Mouse (Mus musculus): ENCODE results near the gene Robo1. TPM values are rescaled to one million over a fixed set of nuclear protein-coding genes. Genes with fewer than 3 reads are reported as not detected.

Robo1 gene
- total and polyA plus RNA-seq, 3 experiments: 0.44 TPM; not detected in 2

DNA sequence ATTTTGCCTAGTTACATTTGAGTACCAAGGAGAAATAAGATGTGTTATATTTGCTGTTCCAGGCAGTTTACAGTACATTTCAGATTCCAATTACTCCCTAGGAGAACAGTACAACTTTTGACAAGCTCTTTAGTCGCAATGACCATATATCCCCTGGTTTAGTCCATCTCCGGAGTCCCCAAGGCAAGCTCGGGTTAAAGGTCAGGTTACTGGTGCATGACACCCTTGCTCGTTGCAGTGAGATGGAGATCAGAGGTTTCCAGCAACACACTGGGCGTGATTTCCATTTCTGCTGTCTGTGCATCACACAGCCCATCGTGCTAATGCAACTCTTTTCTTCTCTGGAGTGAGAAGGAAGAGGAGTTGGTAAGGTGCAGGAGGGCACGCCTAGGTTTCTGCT is 464.9 kb downstream of the Robo1 start:
- TF ChIP-seq GATA1 (IDR thresholded peaks at IDR 0.05; ENCODE audit: borderline replicate concordance, low read length) (no peak), TAL1 (conservative IDR thresholded peaks at IDR 0.05; ENCODE audit: low read depth, low read length) (no peak), CTCF (IDR thresholded peaks at IDR 0.05; ENCODE audit: low read depth, low read length) (no peak), GATA2 (IDR thresholded peaks at IDR 0.05; ENCODE audit: borderline replicate concordance, low read depth, low read length) (no peak), POLR2AphosphoS5 (IDR thresholded peaks at IDR 0.05; ENCODE audit: insufficient replicate concordance, low read depth, low read length) (no peak)
- DNase-seq (ENCODE audit: low spot score): no peak
- ATAC-seq (ENCODE audit: extremely low read depth, insufficient number of reproducible peaks, low FRiP score, poor library complexity, severe bottlenecking): no peak
- Histone ChIP-seq H3K4me1 (ENCODE audit: insufficient read depth, low read depth, low read length) (no peaks in the 10 kb centered on the region), H3K4me3 (ENCODE audit: low read depth, low read length) (no peak overlapping the region), H3K27me3 (ENCODE audit: insufficient read depth, low read length) (no peaks in the 10 kb centered on the region), H3K9me3 (replicated peaks) (peaks cover 20% of the 10 kb centered on the region), H3K36me3 (replicated peaks) (no peaks in the 10 kb centered on the region)

- Histone ChIP-seq H3K4me1 (ENCODE audit: insufficient read depth, low read depth, low read length) (no peaks in the 10 kb centered on the region), H3K4me3 (ENCODE audit: low read depth, low read length) (no peak overlapping the region), H3K27me3 (ENCODE audit: insufficient read depth, low read length) (no peaks in the 10 kb centered on the region), H3K36me3 (replicated peaks) (no peaks in the 10 kb centered on the region), H3K9me3 (replicated peaks) (peaks cover 9% of the 10 kb centered on the region; the same call in 1 of the 2 replicates)
- DNase-seq (ENCODE audit: low spot score): no peak
- no peak for ATAC-seq (ENCODE audit: extremely low read depth, insufficient number of reproducible peaks, low FRiP score, poor library complexity, severe bottlenecking)
- no peak for TF ChIP-seq CTCF (IDR thresholded peaks at IDR 0.05; ENCODE audit: low read depth, low read length)
Measured at GRCm38 (mm10) chr16:72778520-72778919, 470.4 kb downstream of the Robo1 start.

GRCm38 (mm10) chr16:72782171-72782570 is 474.1 kb downstream of the Robo1 start:
- no peak for ATAC-seq (ENCODE audit: extremely low read depth, insufficient number of reproducible peaks, low FRiP score, poor library complexity, severe bottlenecking)
- DNase-seq (ENCODE audit: low spot score): no peak
- H3K4me3 ChIP-seq (ENCODE audit: low read depth, low read length): no peak overlapping the region
- H3K36me3 ChIP-seq (replicated peaks): no peaks in the 10 kb centered on the region
- H3K27me3 ChIP-seq (ENCODE audit: insufficient read depth, low read length): no peaks in the 10 kb centered on the region
- H3K9me3 ChIP-seq (replicated peaks): peaks cover 14% of the 10 kb centered on the region
- no peaks in the 10 kb centered on the region for H3K4me1 ChIP-seq (ENCODE audit: insufficient read depth, low read depth, low read length)
- no peak for TF ChIP-seq GATA2 (IDR thresholded peaks at IDR 0.05; ENCODE audit: borderline replicate concordance, low read depth, low read length)
- TF ChIP-seq TAL1 (conservative IDR thresholded peaks at IDR 0.05; ENCODE audit: low read depth, low read length): no peak
- TF ChIP-seq CTCF (IDR thresholded peaks at IDR 0.05; ENCODE audit: low read depth, low read length): no peak
- TF ChIP-seq POLR2AphosphoS5 (IDR thresholded peaks at IDR 0.05; ENCODE audit: insufficient replicate concordance, low read depth, low read length): no peak

GRCm38 (mm10) chr16:72786079-72786478 is 478.0 kb downstream of the Robo1 start:
- H3K4me1 ChIP-seq (ENCODE audit: insufficient read depth, low read depth, low read length): no peaks in the 10 kb centered on the region
- no peaks in the 10 kb centered on the region for H3K27me3 ChIP-seq (ENCODE audit: insufficient read depth, low read length)
- H3K9me3 ChIP-seq (replicated peaks): peaks cover 21% of the 10 kb centered on the region
- no peak for ATAC-seq (ENCODE audit: extremely low read depth, insufficient number of reproducible peaks, low FRiP score, poor library complexity, severe bottlenecking)
- TF ChIP-seq TAL1 (conservative IDR thresholded peaks at IDR 0.05; ENCODE audit: low read depth, low read length): no peak
- H3K4me3 ChIP-seq (ENCODE audit: low read depth, low read length): no peak overlapping the region
- no peaks in the 10 kb centered on the region for H3K36me3 ChIP-seq (replicated peaks)
- DNase-seq (ENCODE audit: low spot score): no peak

DNA sequence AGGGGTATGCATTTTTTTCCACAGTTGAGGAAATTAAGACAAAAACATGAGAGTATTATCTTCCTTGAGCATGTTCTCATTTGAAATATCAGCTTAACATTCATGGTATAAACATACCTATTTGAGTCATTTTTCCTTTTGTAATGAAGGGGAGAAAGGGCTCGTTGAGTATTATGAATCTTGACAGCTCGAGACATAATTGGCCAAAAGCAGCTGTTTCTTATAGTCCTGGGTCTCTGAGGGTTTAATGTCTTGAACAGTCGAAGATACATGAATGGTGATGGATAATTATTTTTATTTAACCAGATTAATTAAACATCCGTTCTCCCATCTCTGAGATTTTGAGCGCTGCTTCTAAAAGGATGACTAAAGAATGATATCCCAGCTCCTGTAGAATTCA is 478.5 kb downstream of the Robo1 start:
- ATAC-seq (ENCODE audit: extremely low read depth, insufficient number of reproducible peaks, low FRiP score, poor library complexity, severe bottlenecking) (no peak), DNase-seq (ENCODE audit: low spot score) (no peak)
- Histone ChIP-seq H3K4me1 (ENCODE audit: insufficient read depth, low read depth, low read length) (no peaks in the 10 kb centered on the region), H3K4me3 (ENCODE audit: low read depth, low read length) (no peak overlapping the region), H3K9me3 (replicated peaks) (peaks cover 21% of the 10 kb centered on the region), H3K27me3 (ENCODE audit: insufficient read depth, low read length) (no peaks in the 10 kb centered on the region), H3K36me3 (replicated peaks) (no peaks in the 10 kb centered on the region)
- TF ChIP-seq TAL1 (conservative IDR thresholded peaks at IDR 0.05; ENCODE audit: low read depth, low read length) (no peak), CTCF (IDR thresholded peaks at IDR 0.05; ENCODE audit: low read depth, low read length) (no peak), GATA2 (IDR thresholded peaks at IDR 0.05; ENCODE audit: borderline replicate concordance, low read depth, low read length) (no peak), POLR2AphosphoS5 (IDR thresholded peaks at IDR 0.05; ENCODE audit: insufficient replicate concordance, low read depth, low read length) (no peak), GATA1 (IDR thresholded peaks at IDR 0.05; ENCODE audit: borderline replicate concordance, low read length) (no peak)

DNA sequence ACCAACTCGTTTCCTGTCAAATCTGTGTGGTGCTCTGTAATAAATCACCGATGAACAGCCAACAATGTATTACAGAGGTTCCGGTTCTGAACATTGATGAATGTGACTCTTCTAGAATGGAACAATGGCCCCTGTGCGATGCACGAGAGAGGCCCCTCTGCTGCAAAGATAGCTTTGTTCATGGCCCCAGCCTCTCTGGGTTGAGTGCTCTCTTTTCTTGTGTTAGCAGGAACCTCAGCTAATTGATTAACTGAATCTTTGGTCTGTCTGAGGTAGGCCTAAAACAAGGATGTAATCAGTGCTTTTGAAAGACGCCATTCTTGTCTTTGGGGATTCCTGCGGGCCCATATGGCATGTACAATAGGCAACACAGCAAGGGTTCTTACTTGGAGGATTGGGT is 479.9 kb downstream of the Robo1 start:
- Histone ChIP-seq H3K4me3 (ENCODE audit: low read depth, low read length) (no peak overlapping the region), H3K9me3 (replicated peaks) (peaks cover 25% of the 10 kb centered on the region), H3K27me3 (ENCODE audit: insufficient read depth, low read length) (no peaks in the 10 kb centered on the region), H3K36me3 (replicated peaks) (no peaks in the 10 kb centered on the region), H3K4me1 (ENCODE audit: insufficient read depth, low read depth, low read length) (no peaks in the 10 kb centered on the region)
- TF ChIP-seq POLR2AphosphoS5 (IDR thresholded peaks at IDR 0.05; ENCODE audit: insufficient replicate concordance, low read depth, low read length): no peak
- TF ChIP-seq TAL1 (conservative IDR thresholded peaks at IDR 0.05; ENCODE audit: low read depth, low read length): no peak
- TF ChIP-seq GATA1 (IDR thresholded peaks at IDR 0.05; ENCODE audit: borderline replicate concordance, low read length): no peak
- no peak for TF ChIP-seq GATA2 (IDR thresholded peaks at IDR 0.05; ENCODE audit: borderline replicate concordance, low read depth, low read length)
- TF ChIP-seq CTCF (IDR thresholded peaks at IDR 0.05; ENCODE audit: low read depth, low read length): no peak
- DNase-seq (ENCODE audit: low spot score) (no peak), ATAC-seq (ENCODE audit: extremely low read depth, insufficient number of reproducible peaks, low FRiP score, poor library complexity, severe bottlenecking) (no peak)

GRCm38 (mm10) chr16:72791181-72791705 is 483.1 kb downstream of the Robo1 start:
- H3K27me3 ChIP-seq (ENCODE audit: insufficient read depth, low read length): no peaks in the 10 kb centered on the region
- TF ChIP-seq GATA1 (IDR thresholded peaks at IDR 0.05; ENCODE audit: borderline replicate concordance, low read length) (no peak), POLR2AphosphoS5 (IDR thresholded peaks at IDR 0.05; ENCODE audit: insufficient replicate concordance, low read depth, low read length) (no peak), CTCF (IDR thresholded peaks at IDR 0.05; ENCODE audit: low read depth, low read length) (no peak), TAL1 (conservative IDR thresholded peaks at IDR 0.05; ENCODE audit: low read depth, low read length) (no peak), GATA2 (IDR thresholded peaks at IDR 0.05; ENCODE audit: borderline replicate concordance, low read depth, low read length) (no peak)

More at GRCm38 (mm10) chr16:72791181-72791705, 483.1 kb downstream of the Robo1 start:
- H3K4me3 ChIP-seq (ENCODE audit: low read depth, low read length): no peak overlapping the region
- DNase-seq (ENCODE audit: low spot score) (no peak), ATAC-seq (ENCODE audit: extremely low read depth, insufficient number of reproducible peaks, low FRiP score, poor library complexity, severe bottlenecking) (no peak)
- H3K4me1 ChIP-seq (ENCODE audit: insufficient read depth, low read depth, low read length): no peaks in the 10 kb centered on the region
- H3K36me3 ChIP-seq (replicated peaks): no peaks in the 10 kb centered on the region
- peaks cover 23% of the 10 kb centered on the region for H3K9me3 ChIP-seq (replicated peaks)
